ENCODE assay signal across 8 mouse cellular contexts in genomic region chrX:71815631-71816345, GRCm38 (mm10). TPM values are rescaled to one million over a fixed set of nuclear protein-coding genes. Genes with fewer than 3 reads are reported as not detected.
DNase-seq lines count a peak whose midpoint lies in the region; ATAC-seq lines count a peak whose summit lies in the region.

TSS of gene Vma21 (plus strand) at chrX:71815924.

- H3K4me3 ChIP-seq in intestine, embryonic 14.5 days (ENCODE audit: low read depth, low read length) = peak within 1 kb of the TSS; percentile 56
- H3K4me3 ChIP-seq in limb, embryonic 13.5 days = peak within 1 kb of the TSS; percentile 67

- no peaks in the 10 kb centered on the region for H3K9me3 ChIP-seq in intestine, embryonic 14.5 days (ENCODE audit: control insufficient read depth, low read length)
- no peaks in the 10 kb centered on the region for H3K9me3 ChIP-seq in limb, embryonic 13.5 days

- no peaks in the 10 kb centered on the region for H3K27me3 ChIP-seq in intestine, embryonic 14.5 days (replicated peaks; ENCODE audit: control insufficient read depth, insufficient read depth, low read length)
- H3K27me3 ChIP-seq in limb, embryonic 13.5 days = peaks cover 3% of the 10 kb centered on the region; the same call in 1 of the 2 replicates

- peak within 1 kb of the TSS; percentile 77 for H3K27ac ChIP-seq in intestine, embryonic 14.5 days (ENCODE audit: low read depth)
- peak within 1 kb of the TSS; percentile 74 for H3K27ac ChIP-seq in limb, embryonic 13.5 days

- peak; percentile 22; the same call in 1 of the 2 replicates for ATAC-seq in intestine, embryonic 14.5 days (replicated peaks; ENCODE audit: low FRiP score, low TSS enrichment, low read depth)
- ATAC-seq in limb, embryonic 13.5 days (ENCODE audit: low FRiP score, low read depth) = peak; percentile 54

- no peaks in the 10 kb centered on the region for H3K36me3 ChIP-seq in intestine, embryonic 14.5 days (ENCODE audit: control insufficient read depth, insufficient read depth, low read length)
- H3K36me3 ChIP-seq in limb, embryonic 13.5 days = no peaks in the 10 kb centered on the region

- H3K4me2 ChIP-seq in intestine, embryonic 14.5 days (ENCODE audit: low read length) = peak within 1 kb of the TSS; percentile 50
- H3K4me2 ChIP-seq in limb, embryonic 13.5 days (replicated peaks) = peak within 1 kb of the TSS; percentile 61

- H3K9ac ChIP-seq in intestine, embryonic 14.5 days (ENCODE audit: low read length) = peak within 1 kb of the TSS; percentile 63
- peak within 1 kb of the TSS; percentile 81 for H3K9ac ChIP-seq in limb, embryonic 13.5 days

- WGBS in intestine, embryonic 14.5 days = 33% methylated on average over 12 of the region's 12 CpGs
- WGBS in limb, embryonic 13.5 days = 33% methylated on average over 12 of the region's 12 CpGs

- no peak for DNase-seq in thymus, postnatal 0 days (ENCODE audit: low spot score)
- no peak for DNase-seq in thymus, postnatal 36 days
- peak; percentile 28 for DNase-seq in cerebellum, adult 9-11 months
- DNase-seq in gastrocnemius, postnatal 25 days = peak; percentile 16
- no peak for DNase-seq in intestine, embryonic 14.5 days (ENCODE audit: low spot score)
- peak; percentile 38 for DNase-seq in neural tube, embryonic 10.5 days (ENCODE audit: extremely low spot score, low spot score)
- no peak for DNase-seq in right cerebral cortex, postnatal 14 days

- H3K4me1 ChIP-seq in intestine, embryonic 14.5 days (replicated peaks; ENCODE audit: control insufficient read depth, insufficient read depth, low read length) = no peaks in the 10 kb centered on the region; the same call in 1 of the 2 replicates
- H3K4me1 ChIP-seq in limb, embryonic 13.5 days = 0 out of 2 replicates have a peak, but pooled peaks cover 4% of the 10 kb centered on the region

RNA-seq across cellular contexts. Expression of gene Vma21, which starts in this region (rescaled TPM):
- polyA plus RNA-seq in thymus, postnatal 0 days (2015; fragmentation: Nextera tagmentation; extraction: Ambion mirVana) = 75.7 and 78.7 TPM in 2 replicates
- 10 to 100 TPM; 21.9 to 25.0 TPM for total RNA-seq in gastrocnemius, postnatal 25 days (2021)
- polyA plus RNA-seq in intestine, embryonic 14.5 days (2014; fragmentation: Nextera tagmentation; extraction: Ambion mirVana) = 37.0 and 41.2 TPM in 2 replicates
- polyA plus RNA-seq in limb, embryonic 13.5 days (2015; fragmentation: Nextera tagmentation; extraction: Ambion mirVana) = 38.8 and 47.2 TPM in 2 replicates

Comparison
In these comparisons a context has a peak if more than half of its experiments do, and no peak if none do; other contexts are left out.
1. DNase-seq: peak in cerebellum, adult 9-11 months (single experiment), gastrocnemius, postnatal 25 days (single experiment) and neural tube, embryonic 10.5 days (single experiment); none in thymus, postnatal 0 days (single experiment), thymus, postnatal 36 days (0 of 2), intestine, embryonic 14.5 days (single experiment) and right cerebral cortex, postnatal 14 days (single experiment).